Mouse (Mus musculus): ENCODE data around the gene Foxr1.
A peak's percentile ranks its signal among the peaks of the same experiment; 100 is the strongest.
"Not testable (repeated sequence)": the region's sequence is repeated elsewhere in the genome, so short reads cannot be mapped to it uniquely, and the experiment has no call there.

Foxr1 gene

GRCm38 (mm10) chr9:44417156-44417891, 23.6 kb downstream of the Foxr1 start:
- no peak for DNase-seq (ENCODE audit: low read depth in 1 of 2, low spot score in 2 of 2)

- DNase-seq (ENCODE audit: low read depth in 1 of 2, low spot score in 2 of 2): no peak
Observed at GRCm38 (mm10) chr9:44412781-44413180, 28.2 kb downstream of the Foxr1 start.

GRCm38 (mm10) chr9:44412306-44412705, 28.6 kb downstream of the Foxr1 start:
- no peak for DNase-seq (ENCODE audit: low read depth in 1 of 2, low spot score in 2 of 2)

- DNase-seq (ENCODE audit: low read depth in 1 of 2, low spot score in 2 of 2): no peak
Observed at GRCm38 (mm10) chr9:44411601-44412130, 29.3 kb downstream of the Foxr1 start.

GRCm38 (mm10) chr9:44410647-44411336, 30.1 kb downstream of the Foxr1 start:
- DNase-seq (ENCODE audit: low read depth in 1 of 2, low spot score in 2 of 2): no peak

- not testable (repeated sequence) for DNase-seq (ENCODE audit: low read depth in 1 of 2, low spot score in 2 of 2)
Observed at GRCm38 (mm10) chr9:44408693-44409092, 32.2 kb downstream of the Foxr1 start.

GRCm38 (mm10) chr9:44407752-44408097, 33.2 kb downstream of the Foxr1 start:
- no peak for DNase-seq (ENCODE audit: low read depth in 1 of 2, low spot score in 2 of 2)

- peak; percentile 82 to 90 for DNase-seq (ENCODE audit: low read depth in 1 of 2, low spot score in 2 of 2)
Observed at GRCm38 (mm10) chr9:44406906-44407751, 33.8 kb downstream of the Foxr1 start, which contains the start of the genes Rps25 and Trappc4. TSS of gene Rps25 (plus strand) at chr9:44407139. TSS of gene Trappc4 (minus strand) at chr9:44407600.

- DNase-seq (ENCODE audit: low read depth in 1 of 2, low spot score in 2 of 2): no peak
Observed at GRCm38 (mm10) chr9:44405011-44405410, 35.9 kb downstream of the Foxr1 start.

- no peak for DNase-seq (ENCODE audit: low read depth in 1 of 2, low spot score in 2 of 2)
Observed at GRCm38 (mm10) chr9:44401081-44401480, 39.9 kb downstream of the Foxr1 start.

GRCm38 (mm10) chr9:44399795-44400114, 41.2 kb downstream of the Foxr1 start:
- no peak for DNase-seq (ENCODE audit: low read depth in 1 of 2, low spot score in 2 of 2)

GRCm38 (mm10) chr9:44399114-44399794, 41.7 kb downstream of the Foxr1 start:
- DNase-seq (ENCODE audit: low read depth in 1 of 2, low spot score in 2 of 2): no peak

GRCm38 (mm10) chr9:44398551-44398950, 42.4 kb downstream of the Foxr1 start:
- DNase-seq (ENCODE audit: low read depth in 1 of 2, low spot score in 2 of 2): no peak

- no peak for DNase-seq (ENCODE audit: low read depth in 1 of 2, low spot score in 2 of 2)
Observed at GRCm38 (mm10) chr9:44398087-44398486, 42.8 kb downstream of the Foxr1 start.

GRCm38 (mm10) chr9:44396684-44397411, 44.1 kb downstream of the Foxr1 start, which contains the start of gene Slc37a4:
TSS of gene Slc37a4 (plus strand) at chr9:44396852.
- peak; percentile 97 for DNase-seq (ENCODE audit: low read depth in 1 of 2, low spot score in 2 of 2)

GRCm38 (mm10) chr9:44391466-44391865, 49.5 kb downstream of the Foxr1 start:
- peak in 1 of 2 experiments; percentile 50 for DNase-seq (ENCODE audit: low read depth in 1 of 2, low spot score in 2 of 2)

GRCm38 (mm10) chr9:44389273-44389672, 51.7 kb downstream of the Foxr1 start:
- DNase-seq (ENCODE audit: low read depth in 1 of 2, low spot score in 2 of 2): no peak

GRCm38 (mm10) chr9:44387221-44387620, 53.7 kb downstream of the Foxr1 start:
- DNase-seq (ENCODE audit: low read depth in 1 of 2, low spot score in 2 of 2): no peak

GRCm38 (mm10) chr9:44384596-44384995, 56.3 kb downstream of the Foxr1 start:
- DNase-seq (ENCODE audit: low read depth in 1 of 2, low spot score in 2 of 2): no peak

Data from monocyte, adult 2 months (primary cell).